Mouse (Mus musculus) embryonic fibroblast, embryonic 13.5 days (primary cell): ENCODE data around the gene Jmjd1c.

Experiments used
- CTCF ChIP-seq: IDR thresholded peaks from 2 replicates; pipeline ENCODE4 v1.5.1; 2011; ENCODE audit warnings: mild to moderate bottlenecking, control low read depth, low read length, moderate library complexity, borderline replicate concordance; ENCODE audit not compliant: insufficient read depth
- POLR2A ChIP-seq: IDR thresholded peaks from 2 replicates; pipeline ENCODE4 v1.6.1; 2011; ENCODE audit warnings: low read depth, mild to moderate bottlenecking, control low read depth, low read length, moderate library complexity

DNA sequence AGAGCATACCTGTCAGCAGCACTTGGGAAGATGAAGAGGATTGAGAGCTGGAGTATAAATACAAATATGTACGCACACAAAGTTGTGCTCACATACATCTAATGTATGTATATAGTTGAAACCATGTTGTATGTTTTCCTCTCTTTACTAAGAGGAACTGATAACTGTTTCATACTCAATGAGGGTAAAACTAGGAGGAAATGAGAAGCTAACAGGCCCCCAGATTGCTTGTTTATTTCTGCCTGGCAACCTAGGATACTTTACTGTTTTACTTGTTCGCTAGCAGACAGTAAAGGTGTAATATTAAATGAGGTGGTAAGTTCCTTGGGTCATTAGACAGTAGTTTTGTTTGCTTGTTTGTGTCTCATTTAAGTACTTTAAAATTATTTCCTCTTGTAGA is 41.5 kb downstream of the Jmjd1c start:
- TF ChIP-seq POLR2A = no peak
- no peak for TF ChIP-seq CTCF
